Mouse (Mus musculus) G1E (cell line): ENCODE measurements around the gene Atpaf1.

Source experiments
- CTCF ChIP-seq: IDR thresholded peaks from 2 replicates; pipeline ENCODE4 v1.5.1; 2012; ENCODE audit warnings: low read depth, low read length, inconsistent platforms, mixed read lengths
- GATA1 ChIP-seq: IDR thresholded peaks from 2 replicates; pipeline ENCODE4 v1.6.1; 2012; ENCODE audit warnings: borderline replicate concordance, low read length, inconsistent platforms, mixed read lengths

- TF ChIP-seq GATA1 (no peak), CTCF (no peak)
These were observed 51.0 kb downstream of the Atpaf1 start for GRCm38 (mm10) chr4:115835576-115835975.
